Mouse (Mus musculus): ENCODE measurements around the gene H2-Ke6.

The H2-Ke6 gene

GRCm38 (mm10) chr17:33998697-33999096 lies 29.2 kb downstream of the H2-Ke6 start:
- in situ Hi-C loops (cut with MboI, MseI) = loop anchor here in 1 of 2 experiments (5.0 to 25.0 kb wide), 2 partner anchors 1389 to 1474 kb away; partner anchors contain the start of genes H2-Q10 and H2-Q4

GRCm38 (mm10) chr17:33997025-33997424 lies 30.8 kb downstream of the H2-Ke6 start:
- in situ Hi-C loops (cut with MboI, MseI) = loop anchor here in 1 of 2 experiments (5.0 to 25.0 kb wide), 2 partner anchors 1390 to 1475 kb away; partner anchors contain the start of genes H2-Q10 and H2-Q4

GRCm38 (mm10) chr17:33995651-33996050 lies 32.2 kb downstream of the H2-Ke6 start:
- in situ Hi-C loops (cut with MboI, MseI) = loop anchor here in 1 of 2 experiments (5.0 to 25.0 kb wide), 2 partner anchors 1392 to 1477 kb away; partner anchors contain the start of genes H2-Q10 and H2-Q4

GRCm38 (mm10) chr17:33994959-33995358 lies 32.9 kb downstream of the H2-Ke6 start:
- in situ Hi-C loops (cut with MboI, MseI) = loop anchor here in 1 of 2 experiments (5.0 to 25.0 kb wide), 2 partner anchors 1392 to 1477 kb away; partner anchors contain the start of genes H2-Q10 and H2-Q4

GRCm38 (mm10) chr17:33991788-33992664 lies 35.8 kb downstream of the H2-Ke6 start:
- in situ Hi-C loops (cut with MboI, MseI) = loop anchor here in 1 of 2 experiments (25.0 kb wide), 1 partner anchor 1395 kb away; the partner anchor contains the start of gene H2-Q4

- in situ Hi-C loops (cut with MboI, MseI) = loop anchor here (10.0 to 25.0 kb wide), 2 partner anchors 1405 to 1473 kb away; partner anchors contain the start of gene H2-Q4 (in 1 of the 2)
Observed at GRCm38 (mm10) chr17:33982136-33982535, 45.7 kb downstream of the H2-Ke6 start.

- in situ Hi-C loops (cut with MboI, MseI) = loop anchor here (10.0 to 25.0 kb wide), 2 partner anchors 1406 to 1473 kb away; partner anchors contain the start of gene H2-Q4 (in 1 of the 2)
Observed at GRCm38 (mm10) chr17:33981192-33981909, 46.5 kb downstream of the H2-Ke6 start.

GRCm38 (mm10) chr17:33980181-33981035 lies 47.5 kb downstream of the H2-Ke6 start:
- in situ Hi-C loops (cut with MboI, MseI) = loop anchor here (10.0 to 25.0 kb wide), 2 partner anchors 1407 to 1474 kb away; partner anchors contain the start of gene H2-Q4 (in 1 of the 2)

- in situ Hi-C loops (cut with MboI, MseI) = loop anchor here (10.0 to 25.0 kb wide), 2 partner anchors 1408 to 1475 kb away; partner anchors contain the start of gene H2-Q4 (in 1 of the 2)
Observed at GRCm38 (mm10) chr17:33979512-33980050, 48.3 kb downstream of the H2-Ke6 start.

- in situ Hi-C loops (cut with MboI, MseI) = loop anchor here in 1 of 2 experiments (25.0 kb wide), 1 partner anchor 1409 kb away; the partner anchor contains the start of gene H2-Q4
Observed at GRCm38 (mm10) chr17:33978631-33979031, 49.2 kb downstream of the H2-Ke6 start.

GRCm38 (mm10) chr17:33977861-33978557 lies 49.9 kb downstream of the H2-Ke6 start:
- in situ Hi-C loops (cut with MboI, MseI) = loop anchor here in 1 of 2 experiments (25.0 kb wide), 1 partner anchor 1409 kb away; the partner anchor contains the start of gene H2-Q4
